Mouse (Mus musculus) neural tube, embryonic 14.5 days (tissue): ENCODE measurements around the gene Hyal3. TPM values are rescaled to one million over a fixed set of nuclear protein-coding genes. Genes with fewer than 3 reads are reported as not detected.

Experiments used
- ATAC-seq: fragments of 200-750 bp; cut with Nextera tagmentation; 2 replicates; pipeline ENCODE4 v1.8.0; 2017; ENCODE audit warnings: low read depth, mild to moderate bottlenecking, moderate TSS enrichment, moderate library complexity
- H3K27ac ChIP-seq: fragments of 300-500 bp; sonication (generic); 2 replicates; pipeline ENCODE4 v1.5.1; 2014; ENCODE audit warnings: low read depth, mild to moderate bottlenecking, control low read depth, low read length, moderate library complexity, mixed read lengths
- H3K27me3 ChIP-seq: fragments of 300-500 bp; sonication (generic); 2 replicates; pipeline ENCODE4 v1.6.1; 2014; ENCODE audit warnings: low read length; ENCODE audit not compliant: control insufficient read depth, insufficient read depth
- H3K36me3 ChIP-seq: fragments of 300-500 bp; sonication (generic); 2 replicates; pipeline ENCODE4 v1.6.1; 2014; ENCODE audit warnings: low read length, mixed read lengths; ENCODE audit not compliant: control insufficient read depth, insufficient read depth
- H3K4me1 ChIP-seq: fragments of 300-500 bp; sonication (generic); 2 replicates; pipeline ENCODE4 v1.6.1; 2014; ENCODE audit warnings: low read length; ENCODE audit not compliant: control insufficient read depth, insufficient read depth
- H3K4me2 ChIP-seq: fragments of 300-500 bp; sonication (generic); 2 replicates; pipeline ENCODE4 v1.6.1; 2014; ENCODE audit warnings: mild to moderate bottlenecking, low read depth, low read length, control low read depth
- H3K4me3 ChIP-seq: fragments of 300-500 bp; sonication (generic); 2 replicates; pipeline ENCODE4 v1.5.1; 2014; ENCODE audit warnings: low read depth, low read length, control low read depth, mixed read lengths
- H3K9ac ChIP-seq: fragments of 300-500 bp; sonication (generic); replicated peaks from 2 replicates; pipeline ENCODE4 v1.6.1; 2014; ENCODE audit warnings: low read depth, mild to moderate bottlenecking, control low read depth, low read length, mixed read lengths
- H3K9me3 ChIP-seq: fragments of 300-500 bp; sonication (generic); 2 replicates; pipeline ENCODE4 v1.6.1; 2016; ENCODE audit warnings: low read length; ENCODE audit not compliant: control insufficient read depth
- WGBS: fragments of 180-500 bp; shearing (Covaris S2); extraction: QIAGEN DNeasy Blood & Tissue Kit; methylation state at CpG from one replicate; pipeline ENCODE4 v1.1.7; 2014; 5-methylcytosine and 5-hydroxymethylcytosine counted together
- polyA plus RNA-seq: library from polyadenylated mRNA; unstranded; fragments of >200 nt; fragmentation: Nextera tagmentation; extraction: Ambion mirVana; gene quantifications from 2 replicates; pipeline ENCODE4 v1.2.1, GENCODE M21; 2014

The Hyal3 gene
- polyA plus RNA-seq, 1 experiment from 2014 or later, result 2.1 TPM

- WGBS, result 93% methylated on average over 5 of the region's 5 CpGs
- H3K36me3 ChIP-seq, result peaks cover 25% of the 10 kb centered on the region
- no peak overlapping the region for H3K4me2 ChIP-seq
- no peaks in the 10 kb centered on the region for H3K9me3 ChIP-seq
- ATAC-seq, result no peak
- no peak overlapping the region for H3K9ac ChIP-seq
- no peak overlapping the region for H3K27ac ChIP-seq
- peaks cover 11% of the 10 kb centered on the region for H3K4me1 ChIP-seq
- H3K27me3 ChIP-seq, result no peaks in the 10 kb centered on the region
- H3K4me3 ChIP-seq, result no peak overlapping the region
These were observed 5.9 kb downstream of the Hyal3 start for GRCm38 (mm10) chr9:107586504-107586903.

- Histone ChIP-seq H3K27ac (no peak within 1 kb of the TSS), H3K9me3 (no peaks in the 10 kb centered on the region), H3K4me2 (peak within 1 kb of the TSS; percentile 59), H3K4me1 (peaks cover 6% of the 10 kb centered on the region), H3K36me3 (peaks cover 30% of the 10 kb centered on the region), H3K4me3 (peak within 1 kb of the TSS; percentile 68), H3K27me3 (no peaks in the 10 kb centered on the region), H3K9ac (peak within 1 kb of the TSS; percentile 44; the same call in 1 of the 2 replicates)
- peak; percentile 97 for ATAC-seq
- WGBS, result 14% methylated on average over 46 of the region's 46 CpGs
These were observed 6.6 kb downstream of the Hyal3 start, which contains the start of gene Ifrd2 for GRCm38 (mm10) chr9:107586974-107587832. Ifrd2 (plus strand) TSS chr9:107587642.

GRCm38 (mm10) chr9:107587833-107588639 lies 7.4 kb downstream of the Hyal3 start:
- Histone ChIP-seq H3K27ac (no peak overlapping the region), H3K9ac (peak overlapping the region; percentile 44; the same call in 1 of the 2 replicates), H3K9me3 (no peaks in the 10 kb centered on the region), H3K4me1 (peaks cover 6% of the 10 kb centered on the region), H3K4me3 (peak overlapping the region; percentile 68), H3K4me2 (peak overlapping the region; percentile 59), H3K27me3 (no peaks in the 10 kb centered on the region), H3K36me3 (peaks cover 30% of the 10 kb centered on the region)
- peak; percentile 54; the same call in 1 of the 2 replicates for ATAC-seq
- 5% methylated on average over 33 of the region's 33 CpGs for WGBS

GRCm38 (mm10) chr9:107590058-107590772 lies 9.6 kb downstream of the Hyal3 start:
- Histone ChIP-seq H3K4me3 (no peak overlapping the region), H3K4me1 (peaks cover 6% of the 10 kb centered on the region), H3K36me3 (peaks cover 31% of the 10 kb centered on the region), H3K27me3 (no peaks in the 10 kb centered on the region), H3K27ac (no peak overlapping the region), H3K9ac (no peak overlapping the region), H3K9me3 (no peaks in the 10 kb centered on the region), H3K4me2 (no peak overlapping the region)
- WGBS, result 93% methylated on average over 25 of the region's 25 CpGs
- ATAC-seq, result no peak

- WGBS, result 97% methylated on average over 6 of the region's 6 CpGs
- ATAC-seq, result no peak
- H3K4me1 ChIP-seq, result peaks cover 6% of the 10 kb centered on the region
- H3K9me3 ChIP-seq, result no peaks in the 10 kb centered on the region
- H3K4me2 ChIP-seq, result no peak overlapping the region
- H3K9ac ChIP-seq, result no peak overlapping the region
- H3K27ac ChIP-seq, result no peak overlapping the region
- H3K27me3 ChIP-seq, result no peaks in the 10 kb centered on the region
- peaks cover 31% of the 10 kb centered on the region for H3K36me3 ChIP-seq
- no peak overlapping the region for H3K4me3 ChIP-seq
These were observed 10.1 kb downstream of the Hyal3 start for GRCm38 (mm10) chr9:107590773-107591060.

GRCm38 (mm10) chr9:107593101-107593976 lies 12.7 kb downstream of the Hyal3 start:
- WGBS, result 72% methylated on average over 11 of the region's 11 CpGs
- peaks cover 3% of the 10 kb centered on the region for H3K4me1 ChIP-seq
- no peak overlapping the region for H3K4me2 ChIP-seq
- no peak for ATAC-seq
- H3K9me3 ChIP-seq, result no peaks in the 10 kb centered on the region
- no peaks in the 10 kb centered on the region for H3K27me3 ChIP-seq
- H3K36me3 ChIP-seq, result peaks cover 31% of the 10 kb centered on the region
- H3K27ac ChIP-seq, result no peak overlapping the region
- no peak overlapping the region for H3K9ac ChIP-seq
- no peak overlapping the region for H3K4me3 ChIP-seq

- H3K4me3 ChIP-seq, result no peak overlapping the region
- peaks cover 31% of the 10 kb centered on the region for H3K36me3 ChIP-seq
- no peak overlapping the region for H3K4me2 ChIP-seq
- WGBS, result 63% methylated on average over 8 of the region's 8 CpGs
- no peaks in the 10 kb centered on the region for H3K27me3 ChIP-seq
- no peak overlapping the region for H3K9ac ChIP-seq
- H3K4me1 ChIP-seq, result no peaks in the 10 kb centered on the region
- H3K9me3 ChIP-seq, result no peaks in the 10 kb centered on the region
- ATAC-seq, result no peak
- no peak overlapping the region for H3K27ac ChIP-seq
These were observed 13.9 kb downstream of the Hyal3 start for GRCm38 (mm10) chr9:107594281-107595062.
